Mouse (Mus musculus) liver, embryonic 15.5 days (tissue): Measurements from ENCODE around the gene Ints14. TPM values are rescaled to one million over a fixed set of nuclear protein-coding genes. Genes with fewer than 3 reads are reported as not detected.

ENCODE experiments used
- ATAC-seq: fragments of 200-750 bp; cut with Nextera tagmentation; 2 replicates; pipeline ENCODE4 v1.8.0; 2017; ENCODE audit warnings: moderate number of reproducible peaks, mild to moderate bottlenecking, moderate library complexity; ENCODE audit not compliant: insufficient read depth
- H3K27ac ChIP-seq: fragments of 300-500 bp; sonication (generic); replicated peaks from 2 replicates; pipeline ENCODE4 v1.5.1; 2015; ENCODE audit warnings: mild to moderate bottlenecking, inconsistent platforms
- H3K27me3 ChIP-seq: fragments of 300-500 bp; sonication (generic); 2 replicates; pipeline ENCODE4 v1.6.1; 2015; ENCODE audit warnings: mild to moderate bottlenecking, inconsistent platforms
- H3K36me3 ChIP-seq: fragments of 300-500 bp; sonication (generic); replicated peaks from 2 replicates; pipeline ENCODE4 v1.6.1; 2015; ENCODE audit warnings: moderate library complexity, mild to moderate bottlenecking, inconsistent platforms
- H3K4me1 ChIP-seq: fragments of 300-500 bp; sonication (generic); replicated peaks from 2 replicates; pipeline ENCODE4 v1.6.1; 2015; ENCODE audit warnings: inconsistent platforms
- H3K4me2 ChIP-seq: fragments of 300-500 bp; sonication (generic); 2 replicates; pipeline ENCODE4 v1.6.1; 2015; ENCODE audit warnings: moderate library complexity, mild to moderate bottlenecking, inconsistent platforms
- H3K4me3 ChIP-seq: fragments of 300-500 bp; sonication (generic); replicated peaks from 2 replicates; pipeline ENCODE4 v1.5.1; 2015; ENCODE audit warnings: mild to moderate bottlenecking, inconsistent platforms
- H3K9ac ChIP-seq: fragments of 300-500 bp; sonication (generic); 2 replicates; pipeline ENCODE4 v1.6.1; 2015; ENCODE audit warnings: moderate library complexity, mild to moderate bottlenecking, inconsistent platforms
- H3K9me3 ChIP-seq: fragments of 300-500 bp; sonication (generic); replicated peaks from 2 replicates; pipeline ENCODE4 v1.6.1; 2016; ENCODE audit warnings: inconsistent platforms
- WGBS: fragments of 180-500 bp; shearing (Covaris S2); methylation state at CpG from one replicate; pipeline ENCODE4 v1.1.7; 2015; ENCODE audit warnings: mixed read lengths; ENCODE audit not compliant: insufficient replicate concordance; 5-methylcytosine and 5-hydroxymethylcytosine counted together
- polyA plus RNA-seq: library from polyadenylated mRNA; unstranded; fragments of >200 nt; fragmentation: Nextera tagmentation; extraction: Ambion mirVana; gene quantifications from 2 replicates; pipeline ENCODE4 v1.2.1, GENCODE M21; 2015

Gene Ints14
- polyA plus RNA-seq, 1 experiment from 2014 or later: 21.0 TPM

- peaks cover 38% of the 10 kb centered on the region for H3K27me3 ChIP-seq
- 19% methylated on average over 7 of the region's 7 CpGs for WGBS
- peak overlapping the region; percentile 38 for H3K27ac ChIP-seq
- H3K36me3 ChIP-seq: no peaks in the 10 kb centered on the region
- H3K9ac ChIP-seq: no peak overlapping the region
- ATAC-seq: peak; percentile 77
- H3K4me1 ChIP-seq: peaks cover 36% of the 10 kb centered on the region
- H3K4me2 ChIP-seq: peak overlapping the region; percentile 25; the same call in 1 of the 2 replicates
- H3K4me3 ChIP-seq: no peak overlapping the region
- no peaks in the 10 kb centered on the region for H3K9me3 ChIP-seq
Measured at GRCm38 (mm10) chr9:64953190-64953589, 7.5 kb upstream of the Ints14 start.

- ATAC-seq: no peak
- Histone ChIP-seq H3K36me3 (no peaks in the 10 kb centered on the region), H3K9me3 (no peaks in the 10 kb centered on the region), H3K27ac (peak overlapping the region; percentile 45; the same call in 1 of the 2 replicates), H3K4me2 (peak overlapping the region; percentile 63), H3K9ac (0 out of 2 replicates have a peak overlapping the region, but pooled peaks have one; percentile 23), H3K27me3 (peaks cover 7% of the 10 kb centered on the region), H3K4me1 (peaks cover 48% of the 10 kb centered on the region), H3K4me3 (peak overlapping the region; percentile 42)
- WGBS: 5% methylated on average over 12 of the region's 12 CpGs
Measured at GRCm38 (mm10) chr9:64956337-64956736, 4.4 kb upstream of the Ints14 start.

- Histone ChIP-seq H3K36me3 (peaks cover under 1% of the 10 kb centered on the region), H3K27ac (no peak overlapping the region), H3K9me3 (no peaks in the 10 kb centered on the region), H3K4me1 (peaks cover 49% of the 10 kb centered on the region), H3K9ac (no peak overlapping the region), H3K4me2 (no peak overlapping the region), H3K4me3 (no peak overlapping the region), H3K27me3 (no peaks in the 10 kb centered on the region)
- no peak for ATAC-seq
- WGBS: 79% methylated on average over 3 of the region's 3 CpGs
Measured at GRCm38 (mm10) chr9:64957276-64957675, 3.4 kb upstream of the Ints14 start.

- Histone ChIP-seq H3K9ac (peak overlapping the region; percentile 91), H3K36me3 (peaks cover 31% of the 10 kb centered on the region), H3K27ac (peak overlapping the region; percentile 90), H3K9me3 (no peaks in the 10 kb centered on the region), H3K4me3 (peak overlapping the region; percentile 83), H3K4me1 (peaks cover 27% of the 10 kb centered on the region), H3K4me2 (peak overlapping the region; percentile 80), H3K27me3 (no peaks in the 10 kb centered on the region)
- WGBS: 0% methylated on average over 17 of the region's 17 CpGs
- peak; percentile 83 for ATAC-seq
Measured at GRCm38 (mm10) chr9:64960978-64961320, 244 bp downstream of the Ints14 start.

DNA sequence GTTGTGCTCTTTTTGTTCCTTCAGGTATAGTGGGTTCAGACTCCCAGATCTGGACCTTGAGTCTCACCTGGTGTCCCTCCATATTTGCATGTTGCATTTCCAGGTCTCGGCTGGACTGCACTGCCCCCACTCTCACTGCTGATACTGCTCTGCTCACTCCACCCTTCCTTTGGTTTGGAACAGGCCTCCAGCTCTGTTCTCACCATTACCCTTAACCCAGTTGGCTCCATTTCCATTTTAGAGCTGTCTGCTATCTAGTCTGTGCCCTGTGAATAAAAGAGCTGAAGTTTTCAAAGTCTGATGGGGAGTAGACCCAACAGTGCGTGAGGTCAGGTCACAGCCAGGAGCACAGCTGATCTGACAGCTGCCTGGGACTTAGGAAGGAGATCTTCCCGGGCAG, 19.8 kb downstream of the Ints14 start:
- Histone ChIP-seq H3K4me3 (no peak overlapping the region), H3K36me3 (peaks cover 96% of the 10 kb centered on the region), H3K4me2 (no peak overlapping the region), H3K9ac (no peak overlapping the region), H3K9me3 (no peaks in the 10 kb centered on the region), H3K27ac (no peak overlapping the region), H3K27me3 (no peaks in the 10 kb centered on the region), H3K4me1 (peaks cover 17% of the 10 kb centered on the region)
- no peak for ATAC-seq
- 68% methylated on average over 3 of the region's 3 CpGs for WGBS

- no peak overlapping the region for H3K9ac ChIP-seq
- peaks cover 96% of the 10 kb centered on the region for H3K36me3 ChIP-seq
- no peak overlapping the region for H3K4me3 ChIP-seq
- no peaks in the 10 kb centered on the region for H3K9me3 ChIP-seq
- H3K4me2 ChIP-seq: no peak overlapping the region
- ATAC-seq: no peak
- H3K27me3 ChIP-seq: no peaks in the 10 kb centered on the region
- no peak overlapping the region for H3K27ac ChIP-seq
- H3K4me1 ChIP-seq: peaks cover 24% of the 10 kb centered on the region
- 47% methylated on average over 1 of the region's 1 CpGs for WGBS
Measured at GRCm38 (mm10) chr9:64981904-64982303, 21.2 kb downstream of the Ints14 start.

- ATAC-seq: peak; percentile 92
- 23% methylated on average over 8 of the region's 8 CpGs for WGBS
- Histone ChIP-seq H3K9me3 (no peaks in the 10 kb centered on the region), H3K4me1 (peaks cover 42% of the 10 kb centered on the region), H3K9ac (0 out of 2 replicates have a peak overlapping the region, but pooled peaks have one; percentile 1), H3K27me3 (no peaks in the 10 kb centered on the region), H3K27ac (peak overlapping the region; percentile 69), H3K4me2 (peak overlapping the region; percentile 44), H3K36me3 (peaks cover 95% of the 10 kb centered on the region), H3K4me3 (no peak overlapping the region)
Measured at GRCm38 (mm10) chr9:64985037-64985794, 24.5 kb downstream of the Ints14 start.

- 0 out of 2 replicates have a peak overlapping the region, but pooled peaks have one; percentile 1 for H3K9ac ChIP-seq
- peak overlapping the region; percentile 44 for H3K4me2 ChIP-seq
- 81% methylated on average over 9 of the region's 9 CpGs for WGBS
- peaks cover 95% of the 10 kb centered on the region for H3K36me3 ChIP-seq
- no peak overlapping the region for H3K4me3 ChIP-seq
- no peak for ATAC-seq
- H3K27me3 ChIP-seq: no peaks in the 10 kb centered on the region
- peaks cover 42% of the 10 kb centered on the region for H3K4me1 ChIP-seq
- no peaks in the 10 kb centered on the region for H3K9me3 ChIP-seq
- peak overlapping the region; percentile 69 for H3K27ac ChIP-seq
Measured at GRCm38 (mm10) chr9:64985807-64986206, 25.1 kb downstream of the Ints14 start.

GRCm38 (mm10) chr9:64987651-64988050, 26.9 kb downstream of the Ints14 start:
- no peak for ATAC-seq
- 75% methylated on average over 2 of the region's 2 CpGs for WGBS
- Histone ChIP-seq H3K9ac (no peak overlapping the region), H3K9me3 (no peaks in the 10 kb centered on the region), H3K27me3 (no peaks in the 10 kb centered on the region), H3K36me3 (peaks cover 90% of the 10 kb centered on the region), H3K27ac (no peak overlapping the region), H3K4me1 (peaks cover 42% of the 10 kb centered on the region), H3K4me3 (no peak overlapping the region), H3K4me2 (no peak overlapping the region)

DNA sequence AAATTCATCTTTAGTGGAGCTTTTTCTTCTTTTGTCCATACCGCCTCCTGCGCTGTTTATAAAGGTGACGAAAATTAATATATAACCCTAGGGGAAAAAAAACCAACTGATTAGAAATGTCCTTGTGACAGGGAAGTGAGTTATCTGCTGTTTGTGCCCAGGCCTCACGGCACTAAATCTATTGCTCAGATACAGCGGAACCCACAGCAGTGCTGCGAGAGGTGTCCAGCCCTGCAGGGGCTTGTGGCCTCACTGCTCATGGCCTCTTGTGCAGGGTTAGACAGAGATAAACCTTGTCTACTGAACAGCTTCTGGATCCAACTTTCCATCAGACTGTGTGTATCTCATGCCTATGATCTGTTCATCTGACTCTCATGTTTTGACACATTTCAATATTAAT, 27.7 kb downstream of the Ints14 start:
- no peak overlapping the region for H3K4me3 ChIP-seq
- H3K4me2 ChIP-seq: no peak overlapping the region
- H3K9ac ChIP-seq: no peak overlapping the region
- H3K27ac ChIP-seq: no peak overlapping the region
- peaks cover 42% of the 10 kb centered on the region for H3K4me1 ChIP-seq
- ATAC-seq: no peak
- H3K9me3 ChIP-seq: no peaks in the 10 kb centered on the region
- WGBS: 63% methylated on average over 6 of the region's 6 CpGs
- H3K36me3 ChIP-seq: peaks cover 90% of the 10 kb centered on the region
- no peaks in the 10 kb centered on the region for H3K27me3 ChIP-seq

DNA sequence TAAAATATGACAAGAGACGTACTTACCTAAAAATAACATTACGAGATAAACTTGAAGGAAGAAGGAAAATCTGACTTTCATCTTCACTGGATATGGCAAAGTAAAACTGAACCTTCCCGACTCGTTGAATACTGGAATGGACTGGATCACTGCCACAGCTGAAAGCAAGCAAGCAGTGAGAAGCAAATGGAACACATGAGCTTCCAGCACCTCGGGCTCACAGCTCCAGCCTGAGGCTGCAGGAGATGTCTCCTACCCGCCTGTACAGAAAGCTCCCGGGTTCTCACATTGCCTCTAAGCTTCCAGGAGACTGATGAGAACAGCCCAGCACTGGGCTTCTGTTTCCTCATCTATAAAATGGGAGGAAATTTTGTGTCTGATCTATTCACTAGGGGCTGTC, 29.6 kb downstream of the Ints14 start:
- 82% methylated on average over 7 of the region's 7 CpGs for WGBS
- no peak overlapping the region for H3K4me3 ChIP-seq
- peaks cover 87% of the 10 kb centered on the region for H3K36me3 ChIP-seq
- no peak overlapping the region for H3K27ac ChIP-seq
- no peak for ATAC-seq
- H3K27me3 ChIP-seq: no peaks in the 10 kb centered on the region
- peaks cover 27% of the 10 kb centered on the region for H3K4me1 ChIP-seq
- H3K9ac ChIP-seq: no peak overlapping the region
- no peak overlapping the region for H3K4me2 ChIP-seq
- no peaks in the 10 kb centered on the region for H3K9me3 ChIP-seq
